Mouse (Mus musculus) E14TG2a.4 (cell line): ENCODE measurements at regions not wholly inside any gene's neighbourhood (a gene's known extent, or its start where the extent isn't known, plus 50 kb on each side); places are given as distances from the start of the nearest gene placed in this dataset.

Experiments used
- H3K27me3 ChIP-seq: 2 replicates; pipeline ENCODE4 v1.6.1; 2014; ENCODE audit warnings: low read length, control low read depth; ENCODE audit not compliant: insufficient read depth
- H3K36me3 ChIP-seq: 2 replicates; pipeline ENCODE4 v1.6.1; 2014; ENCODE audit warnings: low read length, control low read depth; ENCODE audit not compliant: insufficient read depth
- H3K4me1 ChIP-seq: replicated peaks from 2 replicates; pipeline ENCODE4 v1.6.1; 2014; ENCODE audit warnings: low read depth, low read length, control low read depth
- H3K4me3 ChIP-seq: replicated peaks from 2 replicates; pipeline ENCODE4 v1.5.1; 2014; ENCODE audit warnings: mild to moderate bottlenecking, low read length
- H3K9me3 ChIP-seq: 2 replicates; pipeline ENCODE4 v1.6.1; 2014; ENCODE audit warnings: low read length, control low read depth
- CTCF ChIP-seq: conservative IDR thresholded peaks from 2 replicates; pipeline ENCODE4 v1.5.1; 2014; ENCODE audit warnings: low read length
- NANOG ChIP-seq: IDR thresholded peaks from 2 replicates; pipeline ENCODE4 v1.6.1; 2014; ENCODE audit warnings: borderline replicate concordance, low read length, mixed read lengths
- POU5F1 ChIP-seq: IDR thresholded peaks from 2 replicates; pipeline ENCODE4 v1.6.1; 2014; ENCODE audit warnings: low read length, borderline replicate concordance

GRCm38 (mm10) chr1:108498854-108499253, 909.0 kb downstream of the Serpinb8 start:
- Histone ChIP-seq H3K4me1 (no peaks in the 10 kb centered on the region), H3K4me3 (no peak overlapping the region), H3K36me3 (no peaks in the 10 kb centered on the region), H3K9me3 (no peaks in the 10 kb centered on the region), H3K27me3 (no peaks in the 10 kb centered on the region)
- TF ChIP-seq CTCF: no peak
- TF ChIP-seq NANOG: no peak
- TF ChIP-seq POU5F1: no peak

GRCm38 (mm10) chr1:108527424-108527823, 937.6 kb downstream of the Serpinb8 start:
- no peaks in the 10 kb centered on the region for H3K36me3 ChIP-seq
- no peaks in the 10 kb centered on the region for H3K4me1 ChIP-seq
- no peak overlapping the region for H3K4me3 ChIP-seq
- H3K27me3 ChIP-seq: no peaks in the 10 kb centered on the region
- no peaks in the 10 kb centered on the region for H3K9me3 ChIP-seq
- TF ChIP-seq NANOG: no peak
- no peak for TF ChIP-seq CTCF
- TF ChIP-seq POU5F1: no peak

- H3K9me3 ChIP-seq: no peaks in the 10 kb centered on the region
- H3K4me1 ChIP-seq: no peaks in the 10 kb centered on the region
- TF ChIP-seq NANOG (no peak), CTCF (no peak), POU5F1 (no peak)
- H3K36me3 ChIP-seq: no peaks in the 10 kb centered on the region
- H3K27me3 ChIP-seq: no peaks in the 10 kb centered on the region
- no peak overlapping the region for H3K4me3 ChIP-seq
Observed at GRCm38 (mm10) chr1:108538238-108538637, 948.4 kb downstream of the Serpinb8 start.

DNA sequence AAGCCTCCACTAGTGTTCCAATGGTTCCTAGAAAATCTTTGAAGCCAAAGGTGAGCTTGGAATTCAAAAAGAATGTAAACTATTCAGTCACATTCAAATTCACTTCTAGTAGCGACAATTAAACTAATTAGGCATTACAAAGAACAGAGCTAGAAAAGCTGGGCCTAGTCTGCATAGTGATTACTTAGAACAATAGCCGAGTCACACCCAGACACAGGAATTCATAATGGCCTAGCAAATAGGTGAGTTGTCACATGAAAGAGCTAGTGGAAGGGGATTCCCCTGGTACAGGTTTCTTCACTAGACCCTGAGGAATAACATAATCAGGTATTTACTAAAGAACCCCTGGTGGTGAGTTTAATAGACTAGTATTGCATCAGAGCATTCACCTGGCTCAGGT, 958.9 kb downstream of the Serpinb8 start:
- peaks cover 67% of the 10 kb centered on the region for H3K9me3 ChIP-seq
- H3K27me3 ChIP-seq: no peaks in the 10 kb centered on the region
- no peak overlapping the region for H3K4me3 ChIP-seq
- H3K36me3 ChIP-seq: peaks cover 4% of the 10 kb centered on the region; the same call in 1 of the 2 replicates
- H3K4me1 ChIP-seq: no peaks in the 10 kb centered on the region; the same call in 1 of the 2 replicates
- TF ChIP-seq CTCF (no peak), POU5F1 (peak; percentile 31; the same call in 1 of the 2 replicates), NANOG (peak; percentile 86; the same call in 1 of the 2 replicates)

DNA sequence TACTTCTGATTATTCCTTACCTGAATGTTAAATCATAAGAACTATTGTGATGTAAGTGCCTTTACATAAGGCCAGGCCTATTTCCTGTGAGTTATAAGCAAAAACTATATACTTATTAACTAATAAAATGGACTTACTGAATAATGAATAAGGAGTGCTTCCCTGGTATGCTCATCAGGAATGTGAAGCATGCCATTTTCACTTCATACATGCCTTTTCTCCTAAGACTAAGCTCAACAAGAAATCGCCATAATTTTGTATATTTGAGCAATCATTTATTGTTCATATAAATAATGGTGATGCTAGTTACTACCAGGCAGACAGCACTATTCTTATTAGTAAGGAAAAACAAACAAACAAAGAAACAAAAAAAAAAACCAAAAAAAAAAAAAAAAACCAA, 969.1 kb downstream of the Serpinb8 start:
- Histone ChIP-seq H3K27me3 (no peaks in the 10 kb centered on the region), H3K36me3 (no peaks in the 10 kb centered on the region), H3K4me3 (no peak overlapping the region), H3K9me3 (no peaks in the 10 kb centered on the region), H3K4me1 (peaks cover 7% of the 10 kb centered on the region)
- TF ChIP-seq CTCF (no peak), POU5F1 (no peak), NANOG (no peak)

DNA sequence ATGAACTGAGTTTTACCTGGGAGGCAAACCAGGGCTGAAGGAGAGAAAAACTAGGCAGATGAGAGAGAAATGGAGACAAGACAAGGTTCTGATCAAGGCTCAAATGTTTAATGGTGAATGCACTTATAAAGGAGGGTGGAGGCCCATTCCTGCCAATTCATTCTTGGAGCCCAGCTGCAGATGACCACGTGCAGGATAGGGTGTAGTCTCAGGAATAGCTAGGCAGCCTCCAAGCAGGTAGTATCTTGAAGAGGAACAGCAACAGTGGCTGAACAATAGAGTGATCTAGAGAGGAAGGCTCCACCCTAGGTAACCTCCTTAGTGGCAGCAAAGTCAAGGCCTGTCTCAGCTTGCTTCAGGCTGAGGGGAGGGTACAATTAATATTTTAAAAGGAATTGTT, 973.2 kb downstream of the Serpinb8 start:
- H3K36me3 ChIP-seq: no peaks in the 10 kb centered on the region
- TF ChIP-seq POU5F1 (no peak), NANOG (no peak), CTCF (no peak)
- H3K27me3 ChIP-seq: no peaks in the 10 kb centered on the region
- H3K4me3 ChIP-seq: no peak overlapping the region
- no peaks in the 10 kb centered on the region for H3K9me3 ChIP-seq
- H3K4me1 ChIP-seq: peaks cover 7% of the 10 kb centered on the region

- no peaks in the 10 kb centered on the region for H3K36me3 ChIP-seq
- no peaks in the 10 kb centered on the region for H3K27me3 ChIP-seq
- no peaks in the 10 kb centered on the region for H3K4me1 ChIP-seq
- TF ChIP-seq NANOG (no peak), CTCF (no peak), POU5F1 (no peak)
- no peaks in the 10 kb centered on the region for H3K9me3 ChIP-seq
- H3K4me3 ChIP-seq: no peak overlapping the region
Observed at GRCm38 (mm10) chr1:108571977-108572376, 982.2 kb downstream of the Serpinb8 start.

GRCm38 (mm10) chr1:108572765-108573164, 983.0 kb downstream of the Serpinb8 start:
- Histone ChIP-seq H3K27me3 (no peaks in the 10 kb centered on the region), H3K4me1 (no peaks in the 10 kb centered on the region), H3K9me3 (no peaks in the 10 kb centered on the region), H3K4me3 (no peak overlapping the region), H3K36me3 (no peaks in the 10 kb centered on the region)
- TF ChIP-seq CTCF (no peak), NANOG (no peak), POU5F1 (no peak)

GRCm38 (mm10) chr1:108576806-108577205, 987.0 kb downstream of the Serpinb8 start:
- TF ChIP-seq NANOG: no peak
- TF ChIP-seq CTCF: no peak
- TF ChIP-seq POU5F1: no peak
- Histone ChIP-seq H3K4me1 (no peaks in the 10 kb centered on the region), H3K9me3 (no peaks in the 10 kb centered on the region), H3K36me3 (no peaks in the 10 kb centered on the region), H3K27me3 (no peaks in the 10 kb centered on the region), H3K4me3 (no peak overlapping the region)
